Mouse (Mus musculus) hindlimb bud, embryonic 11.5 days (tissue): Measurements from ENCODE around the gene Egf.

Source experiments
- DNase-seq: peaks from one replicate; pipeline ENCODE4 v3.0.0-alpha.2; 2012; ENCODE audit warnings: low read depth, low spot score; ENCODE audit errors: extremely low spot score

The Egf gene

DNA sequence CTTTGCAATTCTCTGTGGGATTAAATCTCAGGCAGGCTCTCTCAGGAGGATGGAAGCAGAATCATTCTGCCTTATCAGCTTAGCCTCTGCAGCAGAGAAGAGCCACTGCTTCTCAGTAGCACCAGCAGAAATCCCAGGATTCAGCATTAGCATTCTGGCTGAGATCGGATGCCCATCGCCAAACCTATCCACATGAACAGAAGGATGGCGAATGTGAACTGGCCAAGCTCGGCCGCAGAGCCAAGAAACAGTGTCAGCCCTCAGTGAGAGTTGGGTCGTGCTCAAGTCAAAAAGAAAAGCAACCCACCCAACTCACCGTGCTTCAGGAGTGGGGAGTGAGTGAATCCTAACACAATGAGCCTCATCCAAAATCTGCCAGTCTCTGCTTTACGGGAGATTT, 103.4 kb downstream of the Egf start:
- no peak for DNase-seq

DNA sequence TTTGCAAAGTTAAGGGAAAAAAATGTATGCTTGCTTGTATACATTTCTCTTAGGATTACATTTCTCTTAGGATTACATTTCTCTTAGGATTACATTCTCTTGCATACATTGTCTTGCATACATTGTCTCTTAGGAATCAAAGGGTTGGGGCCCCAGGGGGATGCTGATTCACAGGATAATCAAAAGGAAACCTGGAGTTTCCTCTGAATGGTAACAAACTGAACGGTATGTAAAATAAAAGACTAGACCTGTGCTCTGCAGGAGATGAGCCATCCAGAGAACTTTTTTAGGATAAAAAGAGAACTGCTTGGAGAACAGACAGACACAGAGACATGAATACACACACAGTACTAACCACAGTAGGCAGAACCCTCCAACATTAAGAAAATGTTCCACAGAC, 104.2 kb downstream of the Egf start:
- no peak for DNase-seq

GRCm38 (mm10) chr3:129650293-129650612, 104.9 kb downstream of the Egf start:
- DNase-seq = no peak

DNA sequence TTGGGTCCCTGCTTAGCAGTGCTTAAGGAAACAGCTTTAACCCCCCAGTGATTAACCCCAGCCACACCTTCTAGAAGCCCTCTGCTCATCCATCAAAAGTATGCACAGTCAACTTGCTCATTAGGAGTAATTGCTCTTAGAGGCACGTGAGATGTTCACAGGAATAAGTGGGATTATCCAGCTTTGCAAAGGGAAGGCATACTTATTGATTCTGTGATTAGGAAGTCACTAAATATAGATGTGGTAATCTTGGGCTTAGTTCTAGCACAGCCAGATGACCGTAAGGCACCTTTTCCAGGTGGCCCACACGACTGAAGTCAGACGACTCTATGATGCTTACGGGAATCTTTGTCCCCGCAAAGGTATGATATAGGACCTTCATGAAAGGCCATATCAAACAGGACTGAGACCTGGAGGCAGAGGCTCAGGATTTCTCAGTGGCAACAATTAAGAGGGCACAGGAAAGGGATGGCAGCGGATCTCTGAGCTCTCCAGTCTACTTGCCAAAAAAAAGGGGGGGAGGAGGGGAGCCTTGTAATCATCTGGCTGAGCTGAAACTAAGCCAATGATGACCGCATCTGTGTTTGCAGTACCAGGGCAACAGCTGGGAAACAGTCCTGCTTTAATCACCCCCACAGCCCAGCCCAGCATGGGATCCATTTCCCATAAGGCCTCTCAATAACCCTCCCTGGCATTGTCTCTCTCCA, 105.4 kb downstream of the Egf start:
- no peak for DNase-seq

DNA sequence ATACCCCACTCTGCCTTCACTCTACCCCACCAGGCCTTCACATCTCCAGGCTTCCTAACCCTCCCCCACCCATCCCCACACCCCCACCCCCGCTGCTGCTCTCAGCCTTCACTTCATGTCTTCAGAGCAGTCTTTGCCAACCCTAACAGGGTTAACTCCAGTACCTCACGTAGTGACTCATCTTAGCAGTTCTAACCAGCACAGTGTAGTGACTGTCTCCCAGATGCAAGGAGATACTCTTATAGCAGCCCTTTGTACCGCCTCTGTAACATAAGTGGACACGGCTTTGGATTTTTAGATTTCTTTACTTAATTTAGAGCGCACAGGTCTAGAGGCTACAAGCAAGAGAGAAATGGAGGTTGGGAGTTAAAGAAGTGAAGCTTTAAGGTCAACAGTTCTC, 106.5 kb downstream of the Egf start:
- no peak for DNase-seq

- no peak for DNase-seq
Measured at GRCm38 (mm10) chr3:129647312-129647711, 107.8 kb downstream of the Egf start.

GRCm38 (mm10) chr3:129646781-129647180, 108.3 kb downstream of the Egf start:
- no peak for DNase-seq

DNA sequence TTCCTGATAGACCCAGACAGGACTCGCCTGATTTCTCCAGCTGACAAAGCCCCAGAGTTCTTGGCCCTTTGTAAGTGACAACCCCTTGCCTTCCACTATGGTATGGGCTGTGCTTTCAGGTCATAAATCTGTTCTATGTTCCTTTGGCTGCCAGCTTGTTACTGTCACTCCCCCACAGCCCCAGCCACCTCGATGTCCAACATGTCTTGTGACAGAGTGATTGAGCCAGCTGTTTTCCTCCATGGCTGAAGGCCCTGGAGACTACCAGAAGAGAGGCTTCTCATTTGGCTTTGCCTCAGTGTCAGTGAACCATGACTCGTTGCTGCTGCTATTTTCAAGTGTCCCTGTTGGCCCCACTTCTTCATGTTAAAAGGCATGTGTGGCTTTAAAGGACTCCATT, 109.7 kb downstream of the Egf start:
- DNase-seq = no peak

DNA sequence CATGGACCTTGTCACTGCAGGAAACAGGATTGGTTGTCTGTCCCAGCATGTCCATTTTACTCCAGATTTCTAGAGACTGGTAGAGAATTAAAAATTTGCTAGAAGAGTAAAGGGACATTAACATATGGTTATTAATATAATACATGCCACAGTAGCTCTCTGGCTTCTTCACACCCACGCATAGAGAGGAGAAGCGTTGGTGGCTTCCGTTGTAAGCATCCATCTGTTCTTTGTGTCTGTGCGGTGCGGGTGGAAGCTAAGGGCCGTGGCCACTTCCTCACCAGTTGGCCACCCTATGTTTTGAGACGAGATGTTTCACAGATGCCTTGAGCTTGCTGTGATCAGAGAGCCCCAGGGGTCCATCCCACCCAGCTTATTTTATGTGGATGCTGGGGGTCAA, 113.5 kb downstream of the Egf start:
- DNase-seq = no peak

DNA sequence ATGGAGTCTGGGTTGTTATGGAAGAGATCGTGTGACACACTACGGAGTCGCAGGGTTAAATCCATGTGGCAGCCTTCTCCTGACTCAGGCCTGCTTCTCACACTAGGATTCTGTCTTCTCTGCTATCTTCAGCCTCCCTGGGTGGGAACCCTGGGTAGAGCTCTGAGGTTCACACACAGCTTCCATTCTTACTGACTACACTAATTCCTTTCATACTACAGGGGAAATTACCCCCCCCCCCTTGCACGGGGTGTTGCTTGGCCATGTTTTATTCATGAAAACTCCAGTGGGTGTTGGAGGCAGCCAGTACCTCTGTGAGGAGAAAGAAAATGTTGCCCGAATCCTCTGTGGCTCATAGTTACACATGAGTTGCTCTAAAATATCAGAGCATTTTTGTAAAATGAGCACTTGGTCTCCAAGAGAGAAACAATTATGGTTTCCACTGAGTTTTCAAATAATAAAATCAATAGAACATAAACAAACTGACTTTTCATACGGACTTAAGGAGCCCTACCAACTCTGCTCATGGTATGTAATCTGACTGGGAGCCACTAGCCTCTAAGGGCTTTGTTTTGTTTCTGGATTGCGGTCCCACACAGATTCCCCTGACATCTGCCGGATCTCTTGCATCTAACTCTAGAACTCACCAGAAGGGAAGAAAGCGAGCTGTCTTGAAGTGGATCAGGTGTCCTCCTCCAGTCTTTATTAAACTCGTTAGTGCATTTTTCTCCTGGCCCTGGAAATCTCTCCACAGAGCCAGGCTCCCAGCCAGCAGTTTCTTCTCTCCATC, 114.7 kb downstream of the Egf start:
- DNase-seq = no peak

DNA sequence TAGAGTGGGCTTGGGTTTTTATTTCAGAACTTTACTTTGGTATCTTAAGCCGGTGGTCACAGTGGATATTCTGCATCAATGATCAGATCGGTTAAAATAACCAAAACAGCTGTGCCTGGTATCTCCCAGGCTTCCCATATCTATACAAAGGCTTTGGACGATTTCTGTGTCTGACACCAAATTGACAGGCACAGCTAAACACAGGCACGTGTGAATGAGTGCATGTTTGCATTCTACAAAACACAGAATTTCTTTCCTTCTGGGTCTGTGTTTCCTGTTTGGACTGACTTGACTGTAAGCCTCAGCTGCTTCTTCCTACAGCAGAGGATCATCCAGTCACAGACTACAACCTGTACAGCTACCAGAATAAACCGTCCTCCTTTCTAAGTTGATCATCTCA, 115.4 kb downstream of the Egf start:
- no peak for DNase-seq

GRCm38 (mm10) chr3:129637446-129637845, 117.7 kb downstream of the Egf start:
- no peak for DNase-seq

DNA sequence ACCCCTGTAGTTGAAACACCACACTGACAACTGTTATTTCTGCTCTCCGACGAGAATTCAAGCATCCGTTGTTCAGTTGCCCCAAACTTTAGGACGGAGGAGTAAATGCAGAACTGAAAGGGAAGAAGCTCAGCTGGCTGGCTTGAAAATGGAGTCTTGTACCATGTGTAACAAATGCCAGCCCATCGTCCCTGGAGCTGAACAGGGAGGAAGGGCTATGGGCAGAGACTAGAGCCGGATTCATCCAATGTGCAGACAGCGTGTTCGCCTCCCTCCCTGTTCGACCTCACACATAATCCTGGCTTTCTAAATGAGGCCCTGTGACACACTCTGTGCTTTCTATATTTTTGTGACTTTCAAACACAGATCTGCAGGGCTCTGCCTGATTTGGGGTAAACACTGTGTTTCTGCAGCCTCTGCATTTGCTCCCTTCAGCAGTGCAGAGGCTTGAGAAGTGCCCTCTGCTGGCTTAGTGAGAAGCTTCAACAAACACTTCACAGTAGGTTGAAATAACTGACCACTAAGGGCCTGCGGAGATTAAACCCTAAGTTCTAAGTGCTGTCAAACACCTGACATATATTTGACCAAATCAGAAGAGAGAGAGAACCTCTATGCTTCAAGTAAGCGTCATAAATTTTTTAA, 120.7 kb downstream of the Egf start:
- no peak for DNase-seq

DNA sequence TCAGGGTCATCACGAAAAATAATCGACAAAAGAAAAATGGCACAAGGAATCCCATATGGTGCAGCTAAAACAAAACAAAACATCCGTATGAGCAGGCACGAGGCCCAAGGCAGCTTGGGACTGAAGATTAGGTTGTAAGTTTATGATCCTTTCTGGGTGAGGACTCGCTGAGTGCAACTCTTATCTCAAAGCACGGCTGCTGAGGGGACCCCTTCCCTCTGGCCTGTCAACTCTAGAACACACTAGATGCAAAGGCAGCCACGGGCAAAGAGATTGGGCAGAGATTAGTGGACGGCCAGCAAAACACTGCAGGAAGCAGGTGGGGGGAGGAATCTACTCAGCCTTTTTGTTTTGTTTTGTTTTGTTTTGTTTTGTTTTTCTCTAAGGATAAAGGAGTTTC, 121.6 kb downstream of the Egf start:
- no peak for DNase-seq

- DNase-seq = no peak
Measured at GRCm38 (mm10) chr3:129631857-129632256, 123.3 kb downstream of the Egf start.

- DNase-seq = no peak
Measured at GRCm38 (mm10) chr3:129631018-129631417, 124.1 kb downstream of the Egf start.
